Mouse (Mus musculus): ENCODE results near the gene Cnih3.

Cnih3 gene

DNA sequence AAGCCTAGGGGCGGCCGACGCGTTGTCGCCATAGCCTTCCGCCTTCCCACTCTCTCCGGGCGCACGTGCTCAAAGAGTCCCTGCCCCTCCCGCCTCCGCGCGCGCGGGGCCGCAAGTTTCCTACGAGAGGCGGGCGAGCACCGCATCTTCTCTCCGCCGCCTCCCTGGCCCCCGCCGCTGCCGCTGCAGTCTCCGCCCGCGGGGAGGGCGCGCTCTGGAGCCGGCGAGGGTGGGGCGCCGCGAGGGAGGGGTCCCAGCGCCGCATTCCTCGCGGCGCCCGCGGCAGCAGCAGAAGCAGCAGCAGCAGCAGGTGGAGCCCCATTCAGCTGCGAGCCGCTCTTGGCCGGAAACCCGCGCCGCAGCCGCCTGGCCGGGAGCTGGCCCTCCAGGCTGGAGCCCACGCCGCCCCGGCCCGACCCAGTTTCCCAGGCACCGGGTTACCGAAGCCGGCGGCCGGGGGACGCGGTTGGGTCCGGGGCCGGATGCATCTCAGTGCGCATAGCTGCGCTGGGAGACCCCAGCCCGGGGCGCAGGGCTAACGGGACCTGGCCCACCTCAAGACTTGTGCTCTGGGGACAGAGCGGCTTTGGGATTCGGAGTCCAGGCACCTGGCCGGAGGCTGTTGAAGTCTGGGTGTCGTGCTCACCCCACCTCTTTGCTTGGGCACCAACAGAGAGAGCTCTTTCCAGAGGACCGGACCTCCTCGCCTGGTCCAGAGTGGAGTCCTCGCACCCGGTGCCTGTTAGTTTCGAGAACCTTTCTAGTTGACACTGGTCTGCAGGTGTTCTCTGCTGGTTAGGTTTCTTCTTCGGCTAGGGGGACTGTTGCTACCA, at the start of gene Cnih3:
TSS of gene Cnih3 (plus strand) at position 262 of the 833 bp plus-strand sequence.
- peak; percentile 69 for DNase-seq (ENCODE audit: low read depth, low spot score)

DNA sequence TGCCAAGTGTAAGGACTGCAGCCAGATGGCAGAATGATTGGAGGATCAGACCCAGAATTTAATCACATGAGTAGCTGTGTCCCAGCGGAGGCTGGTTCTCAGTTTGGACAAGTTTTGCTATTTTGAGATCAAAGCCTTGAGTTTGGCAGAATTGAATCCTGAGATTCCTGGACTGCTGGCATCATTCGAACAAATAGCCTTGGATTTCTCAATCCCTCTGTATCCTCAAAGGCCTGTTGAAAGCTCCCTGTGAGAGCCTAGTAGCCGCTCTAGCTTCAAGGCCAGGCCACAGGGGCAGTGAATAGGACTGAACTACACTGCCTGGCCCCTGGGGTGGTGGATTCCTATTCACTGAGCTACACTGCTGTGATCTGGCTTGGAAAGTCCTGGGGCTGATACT, 44.4 kb upstream of the Cnih3 start:
- no peak for DNase-seq (ENCODE audit: low read depth, low spot score)

DNA sequence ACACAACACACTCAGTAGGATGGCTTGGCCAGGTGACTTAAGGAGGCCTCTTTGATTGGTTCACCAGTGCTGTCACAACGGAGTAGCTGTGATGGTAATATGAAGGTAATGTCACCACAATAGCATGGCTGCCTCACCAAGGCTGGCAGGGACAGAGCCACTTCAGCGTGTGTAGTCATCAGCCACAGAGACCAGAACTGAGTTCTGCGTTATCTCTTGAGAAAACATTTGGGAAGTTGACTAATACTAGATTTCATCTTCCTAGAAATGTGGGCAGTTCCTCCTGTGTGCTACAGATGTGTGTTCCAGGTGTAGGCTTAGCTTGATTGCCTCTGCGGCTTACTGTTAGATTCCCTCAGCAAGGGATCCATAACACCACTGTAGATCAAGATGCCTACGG, 41.7 kb upstream of the Cnih3 start:
- no peak for DNase-seq (ENCODE audit: low read depth, low spot score)

- no peak for DNase-seq (ENCODE audit: low read depth, low spot score)
Measured at GRCm38 (mm10) chr1:181312115-181313045, 40.0 kb upstream of the Cnih3 start.

DNA sequence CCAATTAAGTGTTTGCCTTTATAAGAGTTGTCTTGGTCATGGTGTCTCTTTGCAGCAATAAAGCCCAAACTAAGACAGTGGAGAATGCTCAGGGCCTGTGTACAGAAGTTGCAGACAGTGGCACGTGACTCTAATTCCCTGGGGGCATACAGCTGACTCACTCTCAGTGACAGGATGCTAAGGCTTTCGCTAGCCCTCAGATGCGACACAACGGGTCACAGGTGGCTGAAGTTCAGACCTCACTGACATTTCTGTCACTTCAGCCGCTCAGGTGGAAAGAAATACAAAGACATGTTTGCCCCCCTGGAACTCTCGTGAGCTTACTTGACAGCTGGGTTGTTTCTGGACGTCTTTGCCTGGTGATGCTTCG, 39.4 kb upstream of the Cnih3 start:
- DNase-seq (ENCODE audit: low read depth, low spot score), result no peak

DNA sequence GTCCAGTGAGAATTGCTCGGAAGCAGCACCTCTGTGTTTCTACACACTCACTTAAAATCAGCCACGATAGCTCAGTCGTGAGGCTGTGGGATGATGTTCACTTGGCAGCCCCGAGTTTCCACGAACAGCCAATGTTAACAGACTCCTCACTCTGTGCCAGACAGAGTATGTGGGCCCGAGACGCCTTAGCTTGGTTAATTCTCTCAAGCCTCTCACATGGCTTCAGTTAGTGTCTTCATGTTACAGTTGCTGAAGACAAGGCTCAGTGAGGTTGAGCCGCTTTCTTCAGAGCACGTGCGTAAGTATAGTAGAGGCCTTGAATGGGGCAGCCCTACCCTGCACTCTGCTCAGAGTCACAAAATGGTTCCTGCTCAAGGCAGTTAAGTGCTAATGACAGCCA, 38.1 kb upstream of the Cnih3 start:
- DNase-seq (ENCODE audit: low read depth, low spot score), result no peak

DNA sequence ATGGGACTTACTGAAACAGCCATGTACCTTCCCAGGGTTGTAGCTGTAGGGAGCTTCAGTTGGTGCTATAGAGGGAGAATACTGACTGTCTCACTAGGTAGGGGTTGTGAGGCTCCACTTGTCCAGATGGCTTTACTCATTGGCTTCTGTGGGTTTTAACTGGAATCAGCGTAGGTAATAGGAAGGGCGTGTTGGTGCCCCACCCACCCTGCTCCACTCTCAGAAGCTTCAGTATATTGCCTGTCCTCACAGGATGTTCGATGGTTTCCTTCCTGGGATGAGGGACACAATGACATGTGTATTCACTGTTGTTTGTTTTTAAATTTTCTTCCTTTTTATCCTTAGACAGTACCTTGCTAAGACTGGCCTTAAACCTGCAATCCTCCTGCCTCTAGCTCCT, 37.1 kb upstream of the Cnih3 start:
- DNase-seq (ENCODE audit: low read depth, low spot score), result no peak

DNA sequence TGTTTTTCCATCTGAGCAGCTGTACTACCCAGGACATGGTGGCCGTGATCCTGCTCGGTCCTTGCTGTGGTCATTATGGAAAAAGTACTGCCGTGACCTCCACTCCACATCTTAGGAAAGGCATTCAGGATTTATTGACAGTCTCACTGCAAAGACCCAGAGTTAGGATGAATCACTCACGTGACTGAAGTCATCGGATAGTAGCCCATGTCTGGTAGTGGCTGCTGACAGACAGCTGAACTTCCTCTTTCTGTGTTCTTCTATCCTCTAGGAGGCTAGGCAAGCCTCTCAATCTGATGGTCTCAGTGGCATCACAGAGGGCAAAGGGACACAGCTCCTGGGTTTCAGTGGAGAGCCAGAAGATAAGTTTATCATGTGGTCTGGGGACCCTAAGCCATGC, 35.9 kb upstream of the Cnih3 start:
- DNase-seq (ENCODE audit: low read depth, low spot score), result no peak

GRCm38 (mm10) chr1:181319466-181319865, 33.0 kb upstream of the Cnih3 start:
- DNase-seq (ENCODE audit: low read depth, low spot score), result no peak

- no peak for DNase-seq (ENCODE audit: low read depth, low spot score)
Measured at GRCm38 (mm10) chr1:181321149-181321548, 31.3 kb upstream of the Cnih3 start.

DNA sequence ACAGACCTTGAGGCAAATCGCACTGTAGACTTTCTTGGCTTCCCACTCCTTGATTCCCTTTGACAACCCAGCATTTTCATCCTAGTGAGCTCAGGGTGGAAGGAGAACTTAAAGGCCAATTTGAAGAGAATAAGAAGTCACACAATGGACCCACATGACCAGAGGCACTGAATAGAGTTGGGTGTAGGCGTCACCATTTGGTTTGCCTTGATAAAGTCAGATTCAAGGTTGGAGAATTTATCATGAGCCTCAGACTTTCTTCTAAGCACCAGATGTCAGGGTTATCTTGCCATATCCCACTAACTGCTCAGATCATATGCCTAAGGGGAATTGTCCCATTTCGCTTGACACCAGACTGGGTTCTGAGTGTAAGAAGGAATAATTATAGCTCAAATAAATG, 29.3 kb upstream of the Cnih3 start:
- no peak for DNase-seq (ENCODE audit: low read depth, low spot score)

- DNase-seq (ENCODE audit: low read depth, low spot score), result no peak
Measured at GRCm38 (mm10) chr1:181327137-181327536, 25.3 kb upstream of the Cnih3 start.

- DNase-seq (ENCODE audit: low read depth, low spot score), result no peak
Measured at GRCm38 (mm10) chr1:181327636-181328420, 24.6 kb upstream of the Cnih3 start.

GRCm38 (mm10) chr1:181329110-181329509, 23.3 kb upstream of the Cnih3 start:
- DNase-seq (ENCODE audit: low read depth, low spot score), result no peak

DNA sequence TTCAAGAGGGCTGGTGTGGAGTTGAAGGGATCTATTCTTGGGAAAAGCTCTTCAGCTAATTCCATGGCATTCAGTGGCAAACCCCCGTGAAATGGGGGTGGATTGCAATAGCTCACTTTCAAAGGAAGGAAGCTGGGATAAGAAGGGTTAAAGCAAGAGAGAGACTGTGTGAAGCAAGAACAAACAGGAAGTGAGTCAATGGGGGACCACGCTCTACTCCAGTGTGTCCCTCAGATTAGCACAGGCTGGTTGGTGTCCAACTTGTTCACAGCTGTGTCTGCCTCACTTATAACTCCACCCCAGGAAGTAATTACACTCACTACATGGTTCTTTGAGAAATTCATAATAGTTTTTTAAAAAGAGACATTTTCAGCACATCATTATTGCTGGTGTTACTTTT, 19.8 kb upstream of the Cnih3 start:
- no peak for DNase-seq (ENCODE audit: low read depth, low spot score)

DNA sequence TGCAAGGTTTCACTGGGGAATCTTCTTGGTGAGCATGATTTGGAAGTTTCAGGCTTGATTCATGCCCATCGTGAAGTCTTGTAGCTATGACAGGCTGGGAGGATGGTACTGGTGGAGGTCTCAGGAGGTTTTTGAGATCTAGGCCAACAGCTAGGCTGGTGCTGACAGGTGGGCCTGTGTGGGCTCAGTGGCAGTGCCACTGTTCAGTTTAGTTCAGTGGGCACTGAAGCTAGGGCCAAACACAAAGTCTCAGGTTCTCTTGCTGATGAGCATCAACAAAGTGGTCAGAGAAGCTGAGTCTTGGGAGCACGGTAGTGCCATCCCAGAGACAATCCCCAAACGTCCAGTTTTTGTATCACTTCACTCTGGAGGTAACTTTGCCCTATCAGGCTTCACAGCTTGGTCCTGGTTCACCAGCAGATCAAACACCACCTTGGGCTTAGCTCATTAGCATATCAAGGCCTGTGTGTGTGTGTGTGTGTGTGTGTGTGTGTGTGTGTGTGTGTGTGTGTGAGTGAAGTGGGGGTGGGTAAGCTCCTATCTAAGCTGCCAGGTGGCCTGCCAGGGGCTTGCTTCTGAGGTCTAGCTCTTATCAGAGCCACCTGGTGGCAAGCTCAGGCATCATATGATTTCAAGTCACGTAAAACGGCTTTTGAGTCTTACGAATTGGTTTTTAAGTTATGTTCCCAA, 18.0 kb upstream of the Cnih3 start:
- DNase-seq (ENCODE audit: low read depth, low spot score), result no peak

GRCm38 (mm10) chr1:181335019-181335365, 17.4 kb upstream of the Cnih3 start:
- no peak for DNase-seq (ENCODE audit: low read depth, low spot score)

DNA sequence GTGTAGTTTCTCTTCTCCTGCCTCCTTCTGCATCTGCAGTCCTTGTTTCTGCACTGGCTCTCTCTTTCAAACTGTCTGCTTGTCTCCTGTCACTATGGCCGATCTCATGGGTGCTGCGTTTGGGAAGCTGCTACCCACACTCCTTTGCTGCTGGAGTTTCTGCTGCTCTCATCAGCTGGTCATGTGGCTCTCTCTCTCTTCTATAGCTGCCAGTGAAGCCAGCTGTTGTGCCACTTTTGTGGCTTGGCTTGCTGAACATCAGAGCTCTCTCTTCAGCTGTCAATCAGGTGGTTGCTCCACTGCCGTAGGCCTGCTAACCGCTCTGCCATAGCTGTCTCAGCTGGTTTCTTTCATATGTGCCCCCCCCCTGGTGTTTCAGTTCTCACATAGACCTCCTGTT, 17.0 kb upstream of the Cnih3 start:
- DNase-seq (ENCODE audit: low read depth, low spot score), result no peak

DNA sequence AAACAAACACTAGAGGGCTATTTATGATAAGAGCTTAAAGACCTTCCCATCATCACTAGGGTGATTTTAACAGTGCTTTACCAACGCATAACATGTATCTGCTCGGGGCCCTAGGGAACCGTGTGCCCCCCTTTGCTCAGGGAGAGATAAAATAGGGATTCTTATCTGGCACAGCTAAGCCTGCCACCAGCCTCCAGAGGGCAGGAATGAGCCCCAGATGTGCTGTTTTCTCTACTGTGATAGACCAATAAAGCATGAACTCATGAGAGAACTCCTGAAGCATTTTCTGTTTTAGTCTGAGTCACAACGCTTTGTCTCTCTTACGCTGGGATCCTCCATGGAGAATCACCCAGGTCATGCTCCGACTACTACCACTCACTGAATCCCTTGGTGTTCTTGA, 15.6 kb upstream of the Cnih3 start:
- DNase-seq (ENCODE audit: low read depth, low spot score), result no peak

DNA sequence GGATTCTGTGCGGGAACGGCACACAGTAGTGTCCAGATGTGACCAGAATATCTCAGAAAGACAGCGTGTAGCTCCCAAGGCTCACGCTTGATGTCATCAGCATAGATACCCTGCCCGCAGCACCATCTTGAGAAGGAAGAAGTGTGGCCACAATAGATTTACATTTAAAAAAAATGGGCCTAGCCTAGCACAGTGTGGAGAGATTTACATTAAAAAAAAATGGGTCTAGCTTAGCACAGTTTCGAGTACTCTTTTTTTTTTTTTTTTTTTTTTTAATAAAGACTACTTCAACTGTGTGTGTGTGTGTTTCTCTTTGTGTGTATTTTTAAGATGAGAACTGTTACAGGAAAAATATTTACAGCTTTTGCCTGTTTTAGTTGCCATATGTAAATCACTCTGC, 13.3 kb upstream of the Cnih3 start:
- DNase-seq (ENCODE audit: low read depth, low spot score), result no peak

DNA sequence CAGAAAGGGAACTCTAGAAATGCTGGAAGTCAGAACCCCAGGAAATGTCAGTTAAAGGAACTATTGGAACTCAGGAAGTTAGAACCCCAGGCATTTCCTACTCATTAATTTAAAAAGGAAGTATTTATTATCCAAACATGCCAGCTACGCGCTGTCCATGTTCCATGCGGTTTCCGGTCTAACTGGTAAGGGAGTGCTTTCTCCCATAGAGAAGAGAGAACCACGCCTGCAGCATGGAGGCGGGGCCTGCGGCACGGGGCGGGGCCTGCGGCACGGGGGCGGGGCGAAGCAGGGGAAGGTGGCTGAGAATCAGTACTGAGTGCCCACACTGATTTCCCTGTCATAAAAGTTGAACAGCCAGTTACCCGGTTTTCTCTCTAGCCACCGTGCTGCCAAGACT, 6.9 kb upstream of the Cnih3 start:
- peak; percentile 58 for DNase-seq (ENCODE audit: low read depth, low spot score)

DNA sequence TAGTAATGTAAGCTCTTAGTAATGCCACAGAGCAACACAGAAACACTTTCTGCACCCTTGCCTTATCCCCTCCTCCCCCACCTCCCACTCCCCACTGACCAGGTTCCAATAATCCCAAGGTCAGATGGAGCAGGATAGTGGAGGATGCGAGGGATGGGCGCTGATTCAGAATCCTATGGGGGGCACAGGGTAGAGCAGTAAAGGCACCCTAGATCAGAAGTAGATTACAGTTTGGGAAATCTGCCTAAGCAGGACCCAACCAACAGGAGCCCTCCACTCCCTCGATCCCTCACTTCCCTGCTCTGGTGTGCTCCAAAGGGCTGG, 423 bp upstream of the Cnih3 start:
- DNase-seq (ENCODE audit: low read depth, low spot score), result no peak

Data from R1 (cell line).